Mouse (Mus musculus): ENCODE data around the gene Csf2rb.
"Not testable (repeated sequence)": the region's sequence is repeated elsewhere in the genome, so short reads cannot be mapped to it uniquely, and the experiment has no call there.

Gene Csf2rb

GRCm38 (mm10) chr15:78327753-78328341 lies 2.3 kb downstream of the Csf2rb start:
- DNase-seq = not testable (repeated sequence)

- DNase-seq = no peak
These were observed 3.1 kb downstream of the Csf2rb start for GRCm38 (mm10) chr15:78328520-78329097.

DNA sequence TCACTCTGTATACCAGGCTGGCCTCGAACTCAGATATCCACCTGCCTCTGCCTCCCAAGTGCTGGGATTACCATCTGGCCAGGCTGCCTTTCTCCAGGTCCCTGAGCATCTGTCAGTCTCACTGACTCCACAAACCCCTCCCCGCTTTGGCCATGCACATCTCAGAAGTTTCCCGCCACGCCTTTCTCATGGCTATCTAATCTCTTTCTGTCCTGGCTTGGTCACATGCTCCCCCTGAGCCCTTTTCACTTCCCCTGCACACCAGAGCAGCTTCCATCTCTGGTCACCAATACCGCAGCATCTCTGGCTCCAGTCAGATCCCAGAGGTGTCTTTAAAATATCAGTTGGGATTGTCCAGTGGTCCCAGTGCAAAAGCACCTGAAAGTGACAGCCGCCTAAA lies 4.4 kb downstream of the Csf2rb start:
- DNase-seq = not testable (repeated sequence)

GRCm38 (mm10) chr15:78330706-78331105 lies 5.2 kb downstream of the Csf2rb start:
- no peak for DNase-seq

- no peak for DNase-seq
These were observed 6.2 kb downstream of the Csf2rb start for GRCm38 (mm10) chr15:78331523-78332340.

DNA sequence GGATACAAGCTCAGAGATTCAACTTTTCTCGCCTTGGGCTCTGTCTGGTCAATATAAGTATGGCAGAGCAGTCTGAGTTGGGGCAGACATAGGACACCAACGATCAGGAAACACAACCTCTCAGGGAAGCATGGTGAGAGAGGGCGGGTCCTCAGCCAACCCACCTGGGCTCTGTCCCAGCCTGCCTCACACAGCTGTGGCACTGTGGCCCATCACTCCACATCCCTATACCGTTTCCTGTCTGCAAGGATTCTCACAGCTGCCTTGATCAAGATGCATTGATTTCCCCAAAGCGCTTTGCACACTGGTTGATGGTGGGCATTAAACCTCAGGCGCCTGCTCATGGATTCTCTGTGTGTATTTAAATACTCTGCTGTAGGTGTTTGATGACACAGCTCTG lies 7.4 kb downstream of the Csf2rb start:
- DNase-seq = no peak

GRCm38 (mm10) chr15:78334380-78334779 lies 8.8 kb downstream of the Csf2rb start:
- no peak for DNase-seq

DNA sequence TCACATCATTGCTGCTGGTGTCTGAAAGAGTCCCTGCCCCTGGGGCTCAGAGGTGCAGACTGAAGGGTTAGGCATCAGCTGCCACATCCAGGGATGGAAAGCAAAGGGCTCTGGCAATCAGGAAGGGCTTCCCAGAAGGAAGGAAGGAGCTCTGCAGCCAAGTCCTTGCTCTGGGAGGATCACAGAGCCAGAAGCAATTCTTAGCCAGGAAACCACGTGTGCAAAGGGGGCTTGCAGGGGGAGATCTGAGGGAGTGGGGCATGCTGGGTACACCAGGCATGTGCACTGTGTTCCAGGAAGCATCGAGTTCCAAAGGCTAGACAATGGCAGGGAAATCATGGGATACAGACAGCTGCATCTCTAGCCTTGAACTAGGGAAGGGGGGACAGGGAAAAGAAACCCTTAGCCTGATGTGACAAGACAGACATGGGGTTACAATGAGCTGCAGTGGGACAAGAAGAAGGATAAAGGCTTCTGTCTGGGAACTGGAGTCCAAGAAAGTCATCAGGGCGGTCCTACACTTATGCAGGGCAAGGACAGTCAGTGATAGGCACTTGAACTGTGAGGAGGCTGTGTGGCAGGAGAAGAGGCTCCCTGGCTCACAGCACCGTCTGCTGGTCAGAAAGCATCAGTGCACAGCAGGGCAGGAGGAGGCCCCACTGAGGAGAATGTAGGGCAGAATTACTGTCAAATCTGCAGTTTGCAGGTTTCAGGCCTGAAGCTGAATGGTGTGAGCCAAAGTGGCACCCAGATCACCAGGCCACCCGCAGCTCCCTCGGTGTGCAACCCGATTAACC lies 14.3 kb downstream of the Csf2rb start:
- peak; percentile 61 for DNase-seq

DNA sequence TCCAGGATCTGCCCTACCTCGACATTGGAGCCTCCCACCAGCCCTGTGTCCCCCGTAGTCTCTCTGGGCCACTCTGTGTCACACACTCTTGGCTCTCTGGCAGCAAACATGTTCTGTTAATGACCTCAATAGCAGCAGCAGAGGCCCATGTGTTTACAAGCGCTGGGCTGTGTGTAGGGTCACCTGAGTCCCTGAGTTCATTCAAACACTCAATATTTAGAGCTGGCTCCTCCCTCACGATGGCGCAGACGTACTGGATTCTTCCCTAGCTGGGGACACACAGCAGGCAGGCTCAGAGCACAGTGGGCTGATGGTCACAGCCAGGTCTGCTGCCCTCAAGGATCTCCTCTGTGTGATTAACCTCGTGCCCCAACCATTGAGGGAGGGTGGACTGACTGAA lies 15.4 kb downstream of the Csf2rb start:
- DNase-seq = not testable (repeated sequence)

DNA sequence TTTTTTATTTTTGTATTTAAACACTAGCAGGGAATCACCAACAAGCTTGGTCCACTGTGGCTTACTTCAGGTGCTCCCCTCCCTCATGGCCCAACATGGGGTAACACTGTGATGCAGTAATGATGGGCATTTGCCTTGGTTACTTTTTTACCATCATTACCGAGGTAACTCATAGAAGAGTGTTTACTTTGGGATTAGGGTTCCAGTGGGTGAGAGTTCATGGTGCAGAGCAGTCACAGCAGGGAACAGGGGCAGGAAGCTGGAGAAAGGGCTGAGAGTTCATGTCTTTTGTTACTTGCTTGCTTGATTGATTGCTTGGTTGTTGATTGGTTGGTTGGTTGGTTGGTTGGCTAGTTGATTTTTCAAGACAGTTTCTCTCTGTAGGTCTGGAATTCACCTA lies 18.1 kb downstream of the Csf2rb start:
- no peak for DNase-seq

DNA sequence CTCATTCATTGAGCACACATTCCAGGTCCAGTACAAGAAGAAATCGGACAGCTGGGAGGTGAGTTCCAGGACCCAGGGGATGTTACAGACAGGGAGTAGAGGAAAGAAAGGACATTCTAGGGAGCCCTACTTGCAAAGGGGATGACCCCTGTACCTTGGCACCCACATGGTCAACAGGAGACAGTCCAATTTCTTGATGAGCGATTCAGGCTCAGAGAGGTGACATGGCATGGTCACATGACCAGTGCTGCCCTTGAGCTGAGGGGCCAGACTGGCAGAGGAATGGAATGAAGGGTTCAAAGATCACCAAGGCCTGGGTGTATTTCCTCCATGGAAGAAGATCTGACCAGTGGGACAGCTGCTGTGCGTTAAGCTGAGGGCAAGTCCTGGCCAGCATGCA lies 19.0 kb downstream of the Csf2rb start:
- DNase-seq = no peak

DNA sequence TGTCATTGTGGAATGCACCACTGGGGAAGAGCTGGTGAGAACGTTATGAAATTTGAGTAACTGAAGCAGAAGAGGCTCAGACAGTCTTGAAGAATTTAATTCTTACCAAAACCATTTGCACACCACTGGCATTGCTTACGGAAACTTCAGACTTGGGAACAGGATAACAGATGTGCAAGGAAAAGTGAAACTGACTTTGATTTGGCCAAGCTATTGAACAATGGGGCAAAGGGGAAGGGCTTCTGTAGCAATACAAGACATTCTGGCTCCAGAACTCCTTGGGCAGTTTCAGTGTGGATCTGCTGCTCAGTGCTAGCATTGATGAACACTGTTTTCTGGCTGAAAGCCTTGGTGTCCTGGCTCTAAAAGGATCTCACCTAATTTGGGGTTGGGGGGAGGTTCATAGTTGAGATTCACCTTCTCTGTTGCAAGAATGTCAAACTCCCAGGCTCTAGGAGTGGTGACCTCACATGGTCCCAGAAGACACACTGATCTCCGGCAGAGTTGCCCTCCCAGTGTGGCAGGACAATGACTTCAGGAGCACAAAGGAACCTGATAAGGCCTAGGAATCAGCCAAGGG lies 26.1 kb downstream of the Csf2rb start:
- no peak for DNase-seq

DNA sequence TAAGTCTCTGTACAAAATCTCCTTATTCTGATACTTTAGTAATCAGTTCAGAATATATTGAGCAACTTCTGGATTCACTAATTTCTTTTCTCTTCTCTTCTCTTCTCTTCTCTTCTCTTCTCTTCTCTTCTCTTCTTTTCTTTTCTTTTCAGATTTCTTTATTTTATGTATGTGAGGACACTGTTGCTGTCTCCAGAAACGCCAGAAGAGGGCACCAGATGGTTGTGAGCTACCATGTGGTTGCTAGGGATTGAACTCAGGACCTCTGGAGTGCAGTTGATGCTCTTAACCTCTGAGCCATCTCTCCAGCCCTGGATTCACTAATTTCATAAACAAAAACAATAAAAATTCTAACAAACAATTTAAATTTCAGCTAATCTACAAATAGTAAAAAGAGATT lies 29.4 kb downstream of the Csf2rb start:
- DNase-seq = peak; percentile 38

- no peak for DNase-seq
These were observed 30.0 kb downstream of the Csf2rb start for GRCm38 (mm10) chr15:78355548-78355947.

DNA sequence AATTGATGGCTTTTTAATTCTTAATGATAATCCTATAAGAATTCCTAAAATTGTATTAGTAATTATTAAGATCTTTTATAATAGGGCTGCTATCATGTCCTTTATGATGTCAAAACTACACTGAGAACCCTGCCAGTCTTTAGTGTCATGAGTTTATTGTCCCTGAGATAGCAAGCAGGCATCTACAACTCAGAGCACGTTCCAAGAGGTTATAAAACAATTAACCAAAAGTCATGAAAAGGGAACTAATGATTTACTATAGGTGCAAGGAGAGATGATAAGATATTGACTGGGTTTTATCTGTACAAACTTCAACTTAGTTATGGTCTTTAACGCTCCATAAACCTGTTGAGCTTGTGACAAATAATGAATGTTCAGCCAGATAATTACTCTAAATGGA lies 40.4 kb downstream of the Csf2rb start:
- DNase-seq = no peak

GRCm38 (mm10) chr15:78366875-78367274 lies 41.3 kb downstream of the Csf2rb start:
- no peak for DNase-seq

DNA sequence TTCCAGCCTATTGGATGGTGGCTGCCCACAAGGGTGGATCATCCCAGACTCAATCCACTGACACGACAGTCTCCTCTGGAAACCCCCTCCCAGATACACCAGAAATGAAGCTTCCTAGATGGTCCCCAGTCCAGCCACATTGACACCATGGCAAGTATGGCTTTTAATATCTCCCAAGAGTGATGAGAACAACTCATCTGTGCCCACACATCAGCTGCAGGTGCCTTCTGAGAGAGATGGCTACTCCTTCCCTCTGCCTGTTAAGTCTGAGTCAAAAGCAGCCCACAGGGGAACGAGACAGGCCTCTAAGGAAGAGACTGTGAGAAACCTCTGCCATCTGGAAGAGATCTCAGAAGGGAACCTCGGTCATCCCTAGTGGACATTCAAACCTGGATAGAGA lies 42.3 kb downstream of the Csf2rb start:
- no peak for DNase-seq

- DNase-seq = peak; percentile 66
These were observed 43.4 kb downstream of the Csf2rb start for GRCm38 (mm10) chr15:78368926-78369346.

DNA sequence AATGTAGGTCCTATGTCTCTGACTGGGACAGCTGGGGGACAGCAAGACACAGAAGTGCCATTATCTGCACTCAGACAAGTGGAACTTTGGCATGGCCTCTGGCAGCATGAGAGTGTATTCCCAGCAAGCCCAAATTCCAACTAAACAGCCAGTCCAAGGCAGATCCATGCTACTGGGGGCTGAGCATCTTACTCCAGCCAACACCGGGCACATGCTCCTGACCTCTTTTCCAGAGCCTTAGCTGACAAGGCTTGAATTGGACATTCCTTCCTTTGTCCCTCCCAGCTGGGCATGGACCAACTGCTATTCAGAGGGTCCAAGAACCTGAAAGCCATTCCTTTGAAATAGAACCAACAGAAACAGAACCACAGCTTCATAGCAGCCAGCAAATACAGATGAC lies 44.1 kb downstream of the Csf2rb start:
- peak; percentile 7 for DNase-seq

DNA sequence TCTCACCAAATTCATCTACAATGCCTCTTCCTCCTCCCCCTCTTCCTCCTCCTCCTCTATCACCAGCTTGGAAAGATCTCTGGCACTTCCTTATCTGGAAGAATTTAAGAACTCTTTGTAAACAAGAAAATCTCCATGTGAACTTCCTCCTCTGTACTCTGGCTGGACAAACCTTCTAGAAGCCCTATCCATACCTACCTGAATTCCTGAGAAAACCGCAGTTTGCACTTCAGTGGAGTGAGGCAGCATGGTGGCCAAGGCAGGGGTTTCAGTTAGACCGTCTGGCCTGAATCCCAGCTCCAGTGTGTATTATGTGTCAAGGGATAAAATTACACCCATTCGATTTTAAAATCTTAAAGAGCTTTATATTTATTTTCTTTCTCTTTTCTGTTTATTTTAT lies 47.2 kb downstream of the Csf2rb start:
- no peak for DNase-seq

- DNase-seq = no peak
These were observed 48.7 kb downstream of the Csf2rb start for GRCm38 (mm10) chr15:78374204-78374603.

GRCm38 (mm10) chr15:78377859-78378258 lies 52.3 kb downstream of the Csf2rb start:
- DNase-seq = no peak

DNA sequence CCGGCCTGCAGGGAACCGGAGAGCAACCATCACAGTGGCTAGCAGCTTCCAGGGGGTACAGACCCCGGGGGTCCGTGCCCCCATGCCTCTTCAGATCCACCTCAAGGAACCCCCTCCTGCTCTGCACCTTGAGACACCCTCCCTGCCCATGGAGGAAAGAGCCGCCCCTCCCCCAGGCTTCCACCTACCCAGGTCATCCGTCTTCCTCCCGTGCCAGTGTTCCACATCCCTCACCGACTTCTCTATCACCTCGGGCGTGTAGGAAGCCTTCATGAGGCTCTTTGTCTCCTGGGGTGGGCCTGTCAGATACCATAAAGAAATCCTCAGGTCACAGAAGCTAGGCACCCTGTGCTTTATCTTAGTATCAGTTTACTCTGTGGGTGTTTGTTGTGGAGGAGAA lies 53.0 kb downstream of the Csf2rb start:
- no peak for DNase-seq

All from retina, postnatal 1 day (tissue).